Mouse (Mus musculus) liver, embryonic 12.5 days (tissue): ENCODE results near the gene Fam186b. TPM values are rescaled to one million over a fixed set of nuclear protein-coding genes. Genes with fewer than 3 reads are reported as not detected.

ENCODE experiments used
- polyA plus RNA-seq: library from polyadenylated mRNA; unstranded; fragments of >200 nt; fragmentation: Nextera tagmentation; extraction: Ambion mirVana; gene quantifications from 2 replicates; pipeline ENCODE4 v1.2.1, GENCODE M21; 2016

The Fam186b gene
- polyA plus RNA-seq, 1 experiment from 2014 or later, result 0.06 TPM

Other genes starting within 250 kb of the Fam186b start
- gene Prph, start 240.7 kb downstream of the Fam186b start, polyA plus RNA-seq, result 0.35 and 0.89 TPM in 2 replicates
- 22.1 and 23.6 TPM in 2 replicates for gene Troap, start 221.3 kb downstream of the Fam186b start, polyA plus RNA-seq
- 0.13 TPM in 1 of 2 replicates, not detected in the other for gene C1ql4, start 208.1 kb downstream of the Fam186b start, polyA plus RNA-seq
- gene Dnajc22, start 202.7 kb downstream of the Fam186b start, polyA plus RNA-seq, result 14.4 and 16.9 TPM in 2 replicates
- 23.6 and 23.8 TPM in 2 replicates for gene Spats2, start 170.0 kb downstream of the Fam186b start, polyA plus RNA-seq
- 0.10 TPM in 1 of 2 replicates, not detected in the other for gene Kcnh3, start 71.0 kb downstream of the Fam186b start, polyA plus RNA-seq
- gene Mcrs1, start 43.9 kb downstream of the Fam186b start, polyA plus RNA-seq, result 71.8 and 77.0 TPM in 2 replicates
- gene Prpf40b, start 801 bp downstream of the Fam186b start, polyA plus RNA-seq, result 13.8 and 15.5 TPM in 2 replicates
- gene Fmnl3, start 74.6 kb upstream of the Fam186b start, polyA plus RNA-seq, result 7.4 and 8.6 TPM in 2 replicates
- 199 and 201 TPM in 2 replicates for gene Tmbim6, start 97.0 kb upstream of the Fam186b start, polyA plus RNA-seq
- 2.3 and 2.6 TPM in 2 replicates for gene Nckap5l, start 161.9 kb upstream of the Fam186b start, polyA plus RNA-seq
- gene Bcdin3d, start 178.8 kb upstream of the Fam186b start, polyA plus RNA-seq, result 7.9 TPM in 2 replicates
- gene Faim2, start 232.3 kb upstream of the Fam186b start, polyA plus RNA-seq, result 0.08 and 0.23 TPM in 2 replicates